Mouse (Mus musculus): ENCODE measurements around the gene 1810065E05Rik. TPM values are rescaled to one million over a fixed set of nuclear protein-coding genes. Genes with fewer than 3 reads are reported as not detected.

The 1810065E05Rik gene
- polyA plus RNA-seq, 1 experiment from 2014 or later, result not detected

- no peak within 1 kb of the TSS for H3K4me2 ChIP-seq (ENCODE audit: low read depth, low read length)
- no peaks in the 10 kb centered on the region for H3K36me3 ChIP-seq (replicated peaks; ENCODE audit: insufficient read depth, low read length)
- DNase-seq, result no peak
- 89% methylated on average over 9 of the region's 9 CpGs for WGBS (ENCODE audit: insufficient replicate concordance)
- H3K4me1 ChIP-seq (ENCODE audit: insufficient read depth), result no peaks in the 10 kb centered on the region
- no peak within 1 kb of the TSS for H3K27ac ChIP-seq (ENCODE audit: low read depth)
- TF ChIP-seq EP300 (IDR thresholded peaks at IDR 0.05; ENCODE audit: low read depth), result no peak
- peaks cover 4% of the 10 kb centered on the region; the same call in 1 of the 2 replicates for H3K9me3 ChIP-seq (ENCODE audit: low read length)
- no peak for ATAC-seq
- H3K9ac ChIP-seq (replicated peaks), result no peak within 1 kb of the TSS
- H3K27me3 ChIP-seq (ENCODE audit: insufficient read depth, low read length), result no peaks in the 10 kb centered on the region
- H3K4me3 ChIP-seq (ENCODE audit: low read depth, low read length), result no peak within 1 kb of the TSS
These were observed 31.8 kb downstream of the 1810065E05Rik start, which contains the start of gene Lypd9 for GRCm38 (mm10) chr11:58452759-58453158. Lypd9 (minus strand) TSS chr11:58452923.

- Histone ChIP-seq H3K4me3 (ENCODE audit: low read depth, low read length) (no peak overlapping the region), H3K36me3 (replicated peaks; ENCODE audit: insufficient read depth, low read length) (no peaks in the 10 kb centered on the region), H3K9ac (replicated peaks) (no peak overlapping the region), H3K9me3 (ENCODE audit: low read length) (peaks cover 4% of the 10 kb centered on the region; the same call in 1 of the 2 replicates), H3K4me2 (ENCODE audit: low read depth, low read length) (no peak overlapping the region), H3K27ac (ENCODE audit: low read depth) (no peak overlapping the region), H3K4me1 (ENCODE audit: insufficient read depth) (no peaks in the 10 kb centered on the region), H3K27me3 (ENCODE audit: insufficient read depth, low read length) (no peaks in the 10 kb centered on the region)
- TF ChIP-seq CTCF (IDR thresholded peaks at IDR 0.05; ENCODE audit: low read depth), result no peak
- TF ChIP-seq EP300 (IDR thresholded peaks at IDR 0.05; ENCODE audit: low read depth), result no peak
- WGBS (ENCODE audit: insufficient replicate concordance), result 58% methylated on average over 4 of the region's 4 CpGs
- no peak for ATAC-seq
- DNase-seq, result no peak
These were observed 32.7 kb downstream of the 1810065E05Rik start for GRCm38 (mm10) chr11:58453592-58453991.

DNA sequence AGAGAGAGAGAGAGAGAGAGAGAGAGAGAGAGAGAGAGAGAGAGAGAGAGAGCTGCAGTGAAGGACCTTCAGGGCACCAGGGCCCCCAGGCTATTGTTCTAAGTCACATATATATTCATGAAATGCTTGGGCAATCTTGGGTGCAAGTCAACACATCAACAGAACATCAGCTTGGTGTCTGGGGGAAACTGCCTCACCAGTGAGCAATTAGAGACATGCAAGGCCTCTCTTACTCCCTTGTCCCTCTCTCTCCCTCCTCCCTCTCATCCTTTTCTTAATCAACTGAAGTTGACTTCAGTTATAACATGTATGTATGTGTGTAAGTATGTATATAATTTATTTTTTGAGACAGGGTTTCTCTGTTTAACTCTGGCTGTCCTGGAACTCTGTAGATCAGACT, 41.3 kb downstream of the 1810065E05Rik start, which contains the start of gene Olfr30:
TSS of gene Olfr30 (minus strand) at position 101 of the 400 bp plus-strand sequence.
- no peaks in the 10 kb centered on the region for H3K36me3 ChIP-seq (replicated peaks; ENCODE audit: insufficient read depth, low read length)
- no peak within 1 kb of the TSS for H3K9ac ChIP-seq (replicated peaks)
- TF ChIP-seq CTCF (IDR thresholded peaks at IDR 0.05; ENCODE audit: low read depth) (no peak), EP300 (IDR thresholded peaks at IDR 0.05; ENCODE audit: low read depth) (no peak)
- no peak within 1 kb of the TSS for H3K4me3 ChIP-seq (ENCODE audit: low read depth, low read length)
- H3K27ac ChIP-seq (ENCODE audit: low read depth), result no peak within 1 kb of the TSS
- no peaks in the 10 kb centered on the region for H3K27me3 ChIP-seq (ENCODE audit: insufficient read depth, low read length)
- no peaks in the 10 kb centered on the region for H3K4me1 ChIP-seq (ENCODE audit: insufficient read depth)
- ATAC-seq (no peak), DNase-seq (no peak)
- H3K9me3 ChIP-seq (ENCODE audit: low read length), result no peaks in the 10 kb centered on the region
- no peak within 1 kb of the TSS for H3K4me2 ChIP-seq (ENCODE audit: low read depth, low read length)

Other genes starting within 250 kb of the 1810065E05Rik start
- 87.7 and 87.9 TPM in 2 replicates for gene Mrpl22, start 249.4 kb upstream of the 1810065E05Rik start, polyA plus RNA-seq (2015; fragmentation: Nextera tagmentation; extraction: Ambion mirVana)
- 42.4 and 43.7 TPM in 2 replicates for gene Igtp, start 221.6 kb upstream of the 1810065E05Rik start, polyA plus RNA-seq (2015; fragmentation: Nextera tagmentation; extraction: Ambion mirVana)
- 17.2 and 18.2 TPM in 2 replicates for gene Irgm2, start 221.5 kb upstream of the 1810065E05Rik start, polyA plus RNA-seq (2015; fragmentation: Nextera tagmentation; extraction: Ambion mirVana)
- 4.9 and 7.0 TPM in 2 replicates for gene 4930438A08Rik, start 146.3 kb upstream of the 1810065E05Rik start, polyA plus RNA-seq (2015; fragmentation: Nextera tagmentation; extraction: Ambion mirVana)
- gene Zfp692, start 114.0 kb upstream of the 1810065E05Rik start, polyA plus RNA-seq (2015; fragmentation: Nextera tagmentation; extraction: Ambion mirVana), result 3.3 and 4.0 TPM in 2 replicates
- 44.4 and 46.2 TPM in 2 replicates for gene Zfp672, start 90.8 kb upstream of the 1810065E05Rik start, polyA plus RNA-seq (2015; fragmentation: Nextera tagmentation; extraction: Ambion mirVana)
- gene Sh3bp5l, start 90.4 kb upstream of the 1810065E05Rik start, polyA plus RNA-seq (2015; fragmentation: Nextera tagmentation; extraction: Ambion mirVana), result 10.5 and 11.0 TPM in 2 replicates
- not detected in 2 replicates for gene Lypd8, start 42.1 kb upstream of the 1810065E05Rik start, polyA plus RNA-seq (2015; fragmentation: Nextera tagmentation; extraction: Ambion mirVana)
- gene Gm12253, start 11.4 kb downstream of the 1810065E05Rik start, polyA plus RNA-seq (2015; fragmentation: Nextera tagmentation; extraction: Ambion mirVana), result not detected in 2 replicates
- not detected in 2 replicates for gene Lypd9, start 31.8 kb downstream of the 1810065E05Rik start, polyA plus RNA-seq (2015; fragmentation: Nextera tagmentation; extraction: Ambion mirVana)
- not detected in 2 replicates for gene Olfr30, start 41.2 kb downstream of the 1810065E05Rik start, polyA plus RNA-seq (2015; fragmentation: Nextera tagmentation; extraction: Ambion mirVana)
- not detected in 2 replicates for gene Olfr332, start 71.4 kb downstream of the 1810065E05Rik start, polyA plus RNA-seq (2015; fragmentation: Nextera tagmentation; extraction: Ambion mirVana)
- gene Olfr331, start 81.5 kb downstream of the 1810065E05Rik start, polyA plus RNA-seq (2015; fragmentation: Nextera tagmentation; extraction: Ambion mirVana), result not detected in 2 replicates
- gene Olfr330, start 113.7 kb downstream of the 1810065E05Rik start, polyA plus RNA-seq (2015; fragmentation: Nextera tagmentation; extraction: Ambion mirVana), result not detected in 2 replicates
- gene Olfr329-ps, start 125.3 kb downstream of the 1810065E05Rik start, polyA plus RNA-seq (2015; fragmentation: Nextera tagmentation; extraction: Ambion mirVana), result not detected in 2 replicates
- not detected in 2 replicates for gene Olfr328, start 134.5 kb downstream of the 1810065E05Rik start, polyA plus RNA-seq (2015; fragmentation: Nextera tagmentation; extraction: Ambion mirVana)
- not detected in 2 replicates for gene Olfr224, start 149.4 kb downstream of the 1810065E05Rik start, polyA plus RNA-seq (2015; fragmentation: Nextera tagmentation; extraction: Ambion mirVana)
- gene Olfr325, start 156.6 kb downstream of the 1810065E05Rik start, polyA plus RNA-seq (2015; fragmentation: Nextera tagmentation; extraction: Ambion mirVana), result not detected in 2 replicates
- not detected in 2 replicates for gene Olfr324, start 174.0 kb downstream of the 1810065E05Rik start, polyA plus RNA-seq (2015; fragmentation: Nextera tagmentation; extraction: Ambion mirVana)
- gene 2210407C18Rik, start 195.0 kb downstream of the 1810065E05Rik start, polyA plus RNA-seq (2015; fragmentation: Nextera tagmentation; extraction: Ambion mirVana), result not detected in 2 replicates
- not detected in 2 replicates for gene Olfr323, start 209.4 kb downstream of the 1810065E05Rik start, polyA plus RNA-seq (2015; fragmentation: Nextera tagmentation; extraction: Ambion mirVana)
- 5.8 and 5.9 TPM in 2 replicates for gene Trim58, start 219.4 kb downstream of the 1810065E05Rik start, polyA plus RNA-seq (2015; fragmentation: Nextera tagmentation; extraction: Ambion mirVana)
- gene Olfr322, start 237.7 kb downstream of the 1810065E05Rik start, polyA plus RNA-seq (2015; fragmentation: Nextera tagmentation; extraction: Ambion mirVana), result 0.06 TPM in 1 of 2 replicates, not detected in the other

Measured in liver, postnatal 0 days (tissue).